Mouse (Mus musculus) heart, adult 2 months (tissue): ENCODE results near the gene Acot8.

Experiments used
- CTCF ChIP-seq: fragments of 200-600 bp; IDR thresholded peaks from 2 replicates; pipeline ENCODE4 v1.8.1; 2022; ENCODE audit warnings: antibody characterized with exemption, mild to moderate bottlenecking, moderate library complexity
- POLR2A ChIP-seq: fragments of 200-500 bp; IDR thresholded peaks from 2 replicates; pipeline ENCODE4 v1.6.1; 2011; ENCODE audit warnings: mild to moderate bottlenecking, low read depth, low read length, control low read depth; ENCODE audit not compliant: insufficient read depth

DNA sequence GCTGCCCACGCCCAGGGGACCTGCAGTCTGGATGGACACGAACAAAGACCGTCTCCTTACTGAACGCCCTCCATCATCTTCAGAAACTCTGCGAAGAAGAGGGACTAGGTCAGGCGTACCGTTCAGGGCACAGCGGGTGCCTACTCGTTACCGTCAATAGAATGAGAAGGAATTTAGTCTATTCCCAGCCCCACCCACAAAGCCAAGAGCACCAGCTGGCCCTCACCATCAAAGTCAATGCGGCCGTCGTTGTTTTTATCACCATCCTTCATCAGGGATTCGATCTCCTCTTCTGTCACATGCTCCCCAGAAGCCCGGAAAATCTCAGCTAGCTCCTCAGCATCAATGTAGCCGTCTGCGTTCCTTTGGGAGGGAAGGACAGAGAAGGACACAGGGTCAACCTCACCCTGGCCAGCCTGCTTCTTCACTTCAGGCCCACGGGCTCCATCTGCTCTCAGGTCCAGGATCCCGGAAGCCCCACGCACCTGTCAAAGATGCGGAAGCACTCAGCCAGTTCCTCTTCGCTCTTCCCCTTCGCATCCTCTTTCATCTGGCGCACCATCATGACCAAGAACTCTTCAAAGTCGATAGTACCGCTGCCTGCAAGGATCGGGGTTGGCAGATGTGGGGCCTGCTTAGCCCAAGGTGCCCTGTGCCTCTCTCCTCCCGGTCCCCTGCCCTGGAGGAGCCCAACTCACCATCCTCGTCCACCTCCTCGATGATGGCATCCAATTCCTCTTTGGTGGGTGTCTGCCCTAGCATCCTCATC lies 27.3 kb downstream of the Acot8 start:
- TF ChIP-seq CTCF, result no peak
- no peak for TF ChIP-seq POLR2A
